Mouse (Mus musculus): Measurements from ENCODE around the gene Pon2.

The Pon2 gene

GRCm38 (mm10) chr6:5292841-5293240, 5.4 kb downstream of the Pon2 start:
- no peak for DNase-seq (ENCODE audit: low spot score in 2 of 2)

- no peak for DNase-seq (ENCODE audit: low spot score in 2 of 2)
Measured at GRCm38 (mm10) chr6:5291450-5291849, 6.8 kb downstream of the Pon2 start.

GRCm38 (mm10) chr6:5287919-5288318, 10.3 kb downstream of the Pon2 start:
- no peak for DNase-seq (ENCODE audit: low spot score in 2 of 2)

- DNase-seq (ENCODE audit: low spot score in 2 of 2), result no peak
Measured at GRCm38 (mm10) chr6:5287392-5287791, 10.9 kb downstream of the Pon2 start.

GRCm38 (mm10) chr6:5282418-5282817, 15.8 kb downstream of the Pon2 start:
- DNase-seq (ENCODE audit: low spot score in 2 of 2), result no peak

GRCm38 (mm10) chr6:5280576-5281305, 17.5 kb downstream of the Pon2 start:
- DNase-seq (ENCODE audit: low spot score in 2 of 2), result no peak

GRCm38 (mm10) chr6:5277972-5278371, 20.3 kb downstream of the Pon2 start:
- no peak for DNase-seq (ENCODE audit: low spot score in 2 of 2)

GRCm38 (mm10) chr6:5269641-5270040, 28.6 kb downstream of the Pon2 start:
- DNase-seq (ENCODE audit: low spot score in 2 of 2), result no peak

- DNase-seq (ENCODE audit: low spot score in 2 of 2), result no peak
Measured at GRCm38 (mm10) chr6:5264793-5265192, 33.5 kb downstream of the Pon2 start.

GRCm38 (mm10) chr6:5263250-5263999, 34.8 kb downstream of the Pon2 start:
- DNase-seq (ENCODE audit: low spot score in 2 of 2), result no peak

- no peak for DNase-seq (ENCODE audit: low spot score in 2 of 2)
Measured at GRCm38 (mm10) chr6:5262322-5263249, 35.7 kb downstream of the Pon2 start.

GRCm38 (mm10) chr6:5255722-5256451, 42.4 kb downstream of the Pon2 start, which contains the start of gene Pon3:
Pon3 (minus strand) TSS chr6:5256286.
- DNase-seq (ENCODE audit: low spot score in 2 of 2), result no peak

- no peak for DNase-seq (ENCODE audit: low spot score in 2 of 2)
Measured at GRCm38 (mm10) chr6:5255291-5255690, 43.0 kb downstream of the Pon2 start.

- DNase-seq (ENCODE audit: low spot score in 2 of 2), result no peak
Measured at GRCm38 (mm10) chr6:5254869-5255268, 43.4 kb downstream of the Pon2 start.

GRCm38 (mm10) chr6:5245926-5246325, 52.3 kb downstream of the Pon2 start:
- no peak for DNase-seq (ENCODE audit: low spot score in 2 of 2)

GRCm38 (mm10) chr6:5238799-5239198, 59.5 kb downstream of the Pon2 start:
- no peak for DNase-seq (ENCODE audit: low spot score in 2 of 2)

GRCm38 (mm10) chr6:5237510-5237909, 60.7 kb downstream of the Pon2 start:
- no peak for DNase-seq (ENCODE audit: low spot score in 2 of 2)

- no peak for DNase-seq (ENCODE audit: low spot score in 2 of 2)
Measured at GRCm38 (mm10) chr6:5236843-5237371, 61.3 kb downstream of the Pon2 start.

GRCm38 (mm10) chr6:5234563-5234962, 63.7 kb downstream of the Pon2 start:
- DNase-seq (ENCODE audit: low spot score in 2 of 2), result no peak

GRCm38 (mm10) chr6:5233812-5234211, 64.4 kb downstream of the Pon2 start:
- DNase-seq (ENCODE audit: low spot score in 2 of 2), result no peak

- no peak for DNase-seq (ENCODE audit: low spot score in 2 of 2)
Measured at GRCm38 (mm10) chr6:5232022-5232421, 66.2 kb downstream of the Pon2 start.
